Mouse (Mus musculus): ENCODE data around the gene Flvcr1.
"Not testable (repeated sequence)": the region's sequence is repeated elsewhere in the genome, so short reads cannot be mapped to it uniquely, and the experiment has no call there.

Gene Flvcr1

DNA sequence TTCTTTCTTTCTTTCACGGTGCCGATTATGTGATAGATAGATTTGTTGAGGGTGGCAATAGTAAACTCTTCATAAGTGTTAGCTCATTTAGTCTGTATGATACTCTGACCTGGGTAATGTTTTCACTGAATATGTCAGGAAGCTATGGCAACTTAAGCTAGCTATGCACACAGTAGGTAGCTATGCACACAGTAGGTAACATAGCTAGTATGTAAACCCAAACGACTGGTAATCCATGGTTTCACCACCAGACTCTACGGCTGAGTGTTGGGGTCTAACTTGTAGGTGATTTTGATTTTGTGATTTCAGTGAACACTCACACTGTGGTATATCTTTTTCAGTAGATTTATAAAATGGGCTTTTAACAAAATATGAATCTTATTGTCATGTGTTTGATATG lies 12.0 kb upstream of the Flvcr1 start:
- no peak for DNase-seq

DNA sequence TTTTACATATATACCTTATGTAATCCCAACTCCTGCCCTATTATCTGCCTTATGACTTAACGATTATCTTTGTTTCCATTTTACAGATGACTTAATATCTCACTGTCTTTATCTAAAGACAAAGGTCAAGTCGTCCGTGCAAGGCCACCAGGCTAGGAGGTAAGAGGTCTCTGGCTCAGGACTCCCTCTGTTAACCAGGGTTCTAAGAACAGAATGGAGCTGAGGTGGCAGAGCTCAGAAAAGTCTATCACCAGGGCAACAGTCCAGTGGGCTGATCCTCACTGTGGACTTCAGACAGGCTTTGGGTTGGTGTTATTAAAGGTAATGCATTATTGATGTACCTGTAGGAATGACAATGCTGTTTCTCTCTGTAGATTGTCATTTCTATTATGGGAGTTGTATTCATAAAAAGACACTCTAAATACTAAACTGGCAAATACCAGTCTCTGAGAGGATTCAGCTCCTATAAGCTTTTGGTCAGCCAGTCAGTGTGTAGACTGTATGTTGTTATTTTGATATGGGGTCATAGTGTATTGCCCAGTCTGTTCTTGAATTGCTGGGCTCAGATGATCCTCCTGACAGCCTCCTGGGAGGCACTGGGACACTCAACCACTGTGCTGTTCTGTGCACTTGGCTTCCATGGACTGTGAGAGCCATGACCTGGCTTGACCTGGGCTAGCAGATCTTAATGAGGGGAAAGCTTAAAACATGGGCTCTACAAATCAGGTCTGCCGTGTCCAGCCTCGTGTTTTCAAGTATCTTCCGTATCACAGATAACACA lies 10.8 kb upstream of the Flvcr1 start, which contains the start of gene Spata45:
Spata45 (plus strand) TSS at position 86 of the 781 bp plus-strand sequence.
- DNase-seq = no peak

DNA sequence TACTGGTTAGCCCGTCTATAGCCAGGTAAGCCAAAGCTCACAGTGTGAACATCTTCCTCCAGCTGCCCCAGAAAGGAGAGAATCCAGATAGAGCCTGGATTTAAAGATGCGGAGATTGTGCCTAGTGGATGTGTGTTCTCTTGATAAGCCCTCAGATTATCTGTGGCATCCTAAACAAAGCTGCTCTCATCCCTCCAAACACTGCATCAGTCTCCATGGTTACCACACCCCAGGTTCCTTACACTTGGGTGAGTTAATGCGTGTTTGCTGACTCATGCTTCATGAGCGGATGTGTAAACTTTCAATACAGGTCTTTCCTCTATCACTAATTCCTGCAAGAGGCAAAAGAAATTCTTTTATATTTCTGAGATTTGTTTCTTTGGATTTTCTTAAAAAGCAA lies 9.7 kb upstream of the Flvcr1 start:
- no peak for DNase-seq

DNA sequence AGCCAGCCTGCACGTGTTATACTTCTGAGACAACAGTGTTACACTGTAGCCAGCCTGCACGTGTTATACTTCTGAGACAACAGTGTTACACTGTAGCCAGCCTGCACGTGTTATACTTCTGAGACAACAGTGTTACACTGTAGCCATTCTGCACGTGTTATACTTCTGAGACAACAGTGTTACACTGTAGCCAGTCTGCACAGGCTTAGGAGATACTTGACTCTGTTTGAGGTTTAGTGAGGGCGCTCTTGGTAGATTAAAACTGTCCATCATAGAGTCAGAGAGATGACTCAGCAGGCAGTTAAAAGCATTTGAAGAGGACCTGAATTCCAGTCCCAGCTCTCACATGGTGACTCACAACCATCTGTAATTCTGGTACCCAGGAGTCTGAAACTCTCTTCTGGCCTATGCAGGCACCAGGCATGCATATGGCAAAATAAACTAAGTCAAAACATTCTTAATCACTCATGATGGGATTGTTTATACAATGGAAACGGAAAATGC lies 5.0 kb upstream of the Flvcr1 start:
- DNase-seq = not testable (repeated sequence)

DNA sequence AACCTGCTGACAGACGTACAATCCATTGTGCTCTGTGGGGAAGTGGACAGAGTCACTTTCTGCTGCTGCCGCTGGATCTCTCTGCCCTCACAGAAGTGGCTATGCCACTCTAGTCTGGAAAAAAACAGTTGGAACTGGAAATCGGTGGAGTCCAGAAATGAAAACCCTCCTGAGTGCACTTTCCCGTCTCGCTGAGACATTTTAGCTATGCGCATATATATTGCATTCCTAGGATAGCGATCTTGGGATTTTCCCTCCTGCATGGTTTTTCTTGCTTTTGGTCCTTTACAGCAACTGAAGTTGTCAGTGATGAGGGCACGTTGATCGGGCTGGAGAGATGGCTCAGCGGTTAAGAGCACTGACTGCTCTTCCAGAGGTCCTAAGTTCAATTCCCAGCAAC lies 4.2 kb upstream of the Flvcr1 start:
- no peak for DNase-seq

DNA sequence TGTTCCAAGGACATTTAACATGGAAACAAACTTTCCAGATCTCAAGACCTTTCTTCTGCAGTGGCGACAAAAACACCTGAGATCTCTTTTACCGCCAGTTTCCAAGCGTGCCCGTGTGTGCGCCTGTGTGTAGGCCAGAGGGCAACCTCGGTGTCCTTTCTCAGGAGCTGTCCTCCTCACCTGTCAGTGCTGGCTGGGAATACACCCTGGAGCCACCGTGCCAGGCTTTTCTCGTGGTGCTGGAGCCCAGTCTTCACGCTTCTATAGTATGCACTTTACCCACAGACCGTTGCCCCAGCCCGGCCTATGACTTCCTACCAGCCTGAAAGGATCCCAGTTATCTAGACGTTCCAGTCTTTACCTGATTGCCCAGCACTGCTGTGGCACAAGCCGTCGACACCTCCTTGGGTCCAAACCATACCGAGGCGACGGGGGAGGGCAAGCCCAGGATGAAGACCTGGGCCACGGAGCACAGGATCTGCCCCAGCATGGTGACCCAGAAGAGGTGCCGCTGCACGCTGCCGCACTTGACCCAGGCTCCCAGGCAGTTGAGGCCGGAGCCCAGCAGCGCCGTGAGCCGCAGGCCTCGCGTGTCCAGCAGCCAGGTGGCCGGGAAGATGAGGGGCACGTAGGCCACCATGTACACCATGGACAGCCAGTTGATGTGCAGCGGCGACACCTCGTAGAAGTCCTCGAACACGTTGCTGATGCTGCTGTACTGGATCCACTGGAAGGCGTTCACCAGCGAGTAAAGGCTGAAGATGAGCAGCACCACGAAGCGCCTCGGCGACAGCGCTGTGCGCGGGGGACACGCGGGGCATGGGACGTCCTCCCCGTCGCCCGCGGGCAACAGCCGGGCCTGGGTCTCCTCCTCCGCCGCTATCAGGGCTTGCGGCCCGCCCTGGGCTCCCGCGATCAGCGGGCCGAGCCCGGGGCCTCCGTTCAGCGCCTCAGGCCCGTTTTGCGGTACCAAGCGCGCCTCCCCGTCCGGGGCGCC lies 644 bp downstream of the Flvcr1 start:
- peak in 1 of 2 experiments; percentile 31 for DNase-seq

DNA sequence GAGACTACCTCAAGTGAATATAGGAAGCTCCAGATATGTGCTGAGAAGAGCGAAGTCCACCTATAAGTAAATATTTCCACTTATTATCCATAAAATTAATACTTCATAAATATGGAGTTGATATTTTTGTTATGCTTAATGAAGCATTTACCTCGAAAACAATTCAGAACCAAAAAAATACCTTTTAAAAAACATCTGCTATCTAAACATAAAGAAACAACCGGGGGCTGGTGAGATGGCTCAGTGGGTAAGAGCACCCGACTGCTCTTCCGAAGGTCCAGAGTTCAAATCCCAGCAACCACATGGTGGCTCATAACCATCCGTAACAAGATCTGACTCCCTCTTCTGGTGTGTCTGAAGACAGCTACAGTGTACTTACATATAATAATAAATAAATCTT lies 2.2 kb downstream of the Flvcr1 start:
- not testable (repeated sequence) for DNase-seq

DNA sequence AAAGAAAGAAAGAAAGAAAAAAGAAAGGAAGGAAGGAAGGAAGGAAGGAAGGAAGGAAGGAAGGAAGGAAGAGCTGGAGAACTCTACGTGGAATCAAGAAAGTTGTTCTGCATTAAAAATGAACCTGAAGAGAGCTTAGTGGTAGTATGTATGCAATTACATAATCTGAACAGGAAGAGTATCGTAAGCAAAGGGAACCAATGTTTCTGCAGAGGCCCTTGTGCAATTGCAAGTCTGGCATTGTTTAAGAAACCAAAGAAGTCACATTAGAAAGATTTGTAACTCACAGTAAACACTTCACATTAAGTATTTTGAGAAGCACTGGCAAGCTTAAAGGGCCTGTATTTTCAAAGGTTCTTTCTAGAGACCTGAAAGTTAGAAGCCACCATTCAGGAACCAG lies 2.8 kb downstream of the Flvcr1 start:
- no peak for DNase-seq

DNA sequence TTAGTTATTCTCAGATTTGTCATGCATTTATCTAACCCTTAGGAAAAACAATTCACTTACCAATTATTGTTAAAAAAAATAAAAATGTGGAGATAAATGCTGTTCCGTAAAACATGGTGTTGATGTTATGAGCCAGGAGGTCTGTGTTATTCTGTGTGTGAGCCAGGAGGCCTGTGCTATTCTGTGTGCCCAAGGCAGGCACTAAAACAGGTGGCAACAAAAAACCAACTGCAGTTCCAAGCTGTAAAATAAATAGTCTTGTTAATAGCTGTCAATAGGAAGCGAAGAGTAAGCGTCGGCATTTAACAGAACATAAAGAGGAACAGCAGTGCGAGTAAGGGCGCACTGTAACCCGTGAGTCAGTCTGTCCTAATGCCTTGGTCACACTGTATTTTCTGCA lies 4.9 kb downstream of the Flvcr1 start:
- DNase-seq = no peak

DNA sequence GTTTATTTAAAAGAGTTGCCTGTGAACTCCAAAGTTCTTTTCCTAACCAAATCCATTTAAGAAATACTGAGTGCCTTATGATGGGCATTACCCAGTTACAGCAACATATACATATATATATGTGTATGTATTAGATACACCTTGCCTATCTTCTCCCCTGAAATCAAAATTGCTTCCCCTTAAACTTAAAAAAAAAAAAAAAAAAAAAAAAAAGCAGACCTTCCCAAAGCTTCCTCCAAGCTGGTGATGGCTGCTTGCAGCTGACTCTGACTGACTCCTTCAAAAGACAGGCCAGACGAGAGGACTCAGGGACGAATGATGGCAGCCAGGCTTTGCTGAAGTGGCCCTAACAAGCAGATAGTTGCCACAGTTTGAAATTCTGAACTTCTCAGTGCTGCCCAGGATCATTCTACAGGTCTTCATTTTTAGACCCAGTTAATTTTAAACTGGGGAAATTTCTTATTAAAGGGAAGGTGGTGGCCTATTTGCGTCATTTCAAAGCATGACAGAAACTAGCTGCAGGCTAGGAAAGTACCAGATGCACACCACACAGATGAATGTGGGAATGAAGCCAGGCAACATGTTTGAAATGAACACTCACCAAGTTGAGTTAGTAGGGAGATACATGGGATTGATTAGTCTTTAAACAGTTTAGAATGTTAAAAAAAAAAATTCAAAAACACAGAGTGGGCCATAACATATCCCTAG lies 5.6 kb downstream of the Flvcr1 start:
- DNase-seq = no peak

DNA sequence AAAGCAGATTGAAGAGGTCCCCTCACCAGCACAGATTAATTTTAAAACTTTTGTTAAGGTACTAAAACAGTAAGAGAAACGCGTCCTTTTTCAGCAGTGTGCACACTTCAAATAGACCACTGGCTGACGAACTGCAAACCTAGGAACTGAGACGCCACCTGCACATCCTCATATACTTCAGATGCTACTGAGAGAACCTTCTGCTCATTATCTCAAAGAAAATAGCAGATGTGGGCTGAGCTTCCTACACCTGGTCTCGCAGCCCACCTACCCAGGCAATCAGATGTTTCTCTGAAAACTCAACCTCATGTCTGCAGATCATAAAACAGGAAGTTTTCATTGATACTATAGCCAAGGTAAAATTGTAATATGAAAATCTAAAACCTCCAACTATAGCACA lies 6.2 kb downstream of the Flvcr1 start:
- peak in 1 of 2 experiments; percentile 28 for DNase-seq

DNA sequence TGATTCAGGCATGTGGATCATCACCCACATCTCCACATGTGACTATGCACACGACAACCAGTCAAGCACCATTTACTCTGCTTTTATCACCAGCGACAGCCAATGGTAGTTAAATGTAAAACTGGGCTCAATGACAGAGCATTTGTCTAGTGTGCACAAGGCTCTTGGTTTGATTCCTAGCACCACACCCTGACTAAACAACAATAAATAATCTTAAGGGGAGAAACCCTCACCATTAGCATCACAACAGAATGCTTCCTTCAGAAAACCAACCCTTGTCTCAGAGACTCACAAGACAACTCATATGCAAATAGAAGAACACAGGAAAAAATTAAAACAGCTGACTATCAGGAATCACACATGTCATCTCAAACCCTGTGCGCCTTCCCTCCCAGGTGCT lies 11.7 kb downstream of the Flvcr1 start:
- no peak for DNase-seq

DNA sequence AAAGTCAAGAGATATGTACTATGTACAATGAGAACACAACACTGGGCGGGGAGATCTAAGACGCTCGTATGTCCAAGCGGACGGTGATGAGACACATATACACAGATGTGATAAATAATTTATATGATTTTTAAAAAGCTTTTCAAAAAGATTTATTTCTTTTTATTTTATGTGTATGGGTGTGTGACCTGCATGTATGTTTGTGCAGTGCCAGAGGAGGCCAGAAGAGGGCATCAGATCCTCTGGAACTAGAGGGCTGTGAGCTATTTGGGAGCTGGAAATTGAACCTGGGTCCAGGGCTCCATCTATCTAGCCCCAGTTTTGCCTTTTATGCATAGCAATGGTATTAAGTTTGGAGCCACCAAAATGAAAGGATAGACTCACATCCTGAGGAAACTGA lies 17.3 kb downstream of the Flvcr1 start:
- DNase-seq = no peak

DNA sequence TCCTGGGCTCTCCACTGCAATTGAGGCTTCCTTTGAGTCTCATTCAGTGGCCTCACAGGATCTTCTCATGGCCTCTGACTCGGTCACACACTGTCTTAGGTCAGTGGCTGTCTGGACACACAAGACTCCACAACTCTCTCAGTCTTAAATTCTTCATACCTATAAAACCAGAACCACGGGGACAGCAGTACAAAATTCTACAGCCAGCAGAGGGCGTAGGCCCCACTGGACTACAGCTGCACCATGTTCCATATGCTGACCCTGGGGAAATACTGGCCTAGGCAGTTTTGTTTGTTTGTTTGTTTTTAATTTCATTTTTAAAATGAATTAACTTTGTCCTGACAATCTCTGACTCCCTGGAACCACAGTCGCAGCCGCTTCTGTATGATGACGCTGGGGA lies 23.8 kb downstream of the Flvcr1 start:
- DNase-seq = no peak

DNA sequence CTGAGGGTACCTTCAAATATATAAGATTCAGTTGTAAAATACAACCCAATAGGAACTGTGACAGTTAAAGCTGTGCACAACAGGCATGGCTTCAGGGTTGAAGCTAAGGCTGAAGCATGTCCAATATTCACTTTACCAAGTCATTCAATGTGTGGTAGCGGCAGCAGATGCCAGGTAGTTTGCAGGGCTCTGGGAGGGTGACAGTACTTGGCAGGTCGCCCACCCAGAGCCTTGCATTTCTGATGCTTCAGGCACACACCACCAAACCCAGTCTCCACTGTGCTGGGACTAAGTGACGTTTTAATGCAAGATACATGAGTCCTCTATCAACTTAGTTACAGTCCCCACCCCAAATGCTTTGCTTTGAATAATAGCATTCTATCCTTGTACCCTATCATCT lies 25.3 kb downstream of the Flvcr1 start:
- no peak for DNase-seq

DNA sequence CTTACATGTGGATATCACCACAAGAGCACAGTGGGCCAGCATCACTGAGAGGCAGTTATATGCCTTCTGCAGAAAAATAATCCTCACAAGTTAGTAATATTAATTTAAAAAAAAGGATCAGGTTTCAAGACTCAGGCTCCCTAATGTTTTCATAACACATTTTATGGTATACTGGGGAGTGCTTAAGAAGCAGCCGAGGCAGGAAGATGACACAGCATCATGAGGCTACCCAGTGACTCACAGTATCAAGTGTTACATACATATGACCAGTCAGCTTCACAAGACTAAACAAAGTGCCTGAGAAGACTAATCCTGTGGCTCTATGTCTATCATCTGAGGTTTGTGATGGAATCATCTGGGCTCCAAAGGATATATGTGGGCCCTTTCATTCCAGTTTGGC lies 27.9 kb downstream of the Flvcr1 start:
- DNase-seq = no peak

DNA sequence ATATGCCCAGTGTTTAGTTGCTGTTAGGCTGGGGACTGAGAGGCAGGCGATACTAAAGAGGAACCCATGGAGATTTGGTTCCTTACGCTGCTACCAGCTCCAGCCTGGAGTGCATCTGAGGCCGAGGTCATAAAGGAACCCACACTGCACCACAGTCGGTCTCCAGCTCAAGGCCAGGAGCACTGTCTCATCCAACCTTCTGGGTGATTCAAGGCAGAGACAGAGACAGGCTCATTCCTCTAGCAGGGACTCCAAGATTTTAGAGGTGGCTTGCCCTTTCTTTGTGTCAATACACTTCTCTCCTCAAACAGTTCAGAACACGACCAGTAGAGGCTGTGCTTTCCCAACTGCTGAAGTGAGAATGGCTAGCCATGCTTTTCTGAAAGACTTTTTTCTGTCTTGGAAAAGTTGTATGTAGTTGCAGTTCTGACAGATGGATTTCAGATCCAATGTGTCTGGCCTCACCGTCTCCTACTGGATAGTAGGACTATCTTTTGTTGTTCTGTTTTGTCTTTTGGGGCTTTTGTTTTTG lies 29.5 kb downstream of the Flvcr1 start:
- no peak for DNase-seq

DNA sequence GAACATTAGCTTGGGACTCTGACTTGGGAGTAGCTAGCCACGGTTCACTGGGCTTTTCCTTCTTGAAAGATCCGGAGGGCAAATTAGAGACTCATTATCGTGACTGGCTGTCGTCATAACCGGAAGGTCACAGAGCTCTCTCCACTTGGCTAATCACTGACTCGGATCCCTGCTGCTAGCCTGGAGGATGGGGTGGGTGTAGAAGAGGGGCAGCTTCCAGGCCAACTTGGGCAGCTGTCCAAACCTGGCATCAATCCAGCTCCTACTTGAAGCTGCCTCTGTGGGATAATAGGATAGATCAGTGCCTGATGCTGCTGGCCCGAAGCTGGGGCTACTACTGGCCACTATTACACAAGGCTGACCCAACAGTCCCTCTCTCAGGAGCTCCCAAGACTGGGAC lies 30.4 kb downstream of the Flvcr1 start:
- no peak for DNase-seq

DNA sequence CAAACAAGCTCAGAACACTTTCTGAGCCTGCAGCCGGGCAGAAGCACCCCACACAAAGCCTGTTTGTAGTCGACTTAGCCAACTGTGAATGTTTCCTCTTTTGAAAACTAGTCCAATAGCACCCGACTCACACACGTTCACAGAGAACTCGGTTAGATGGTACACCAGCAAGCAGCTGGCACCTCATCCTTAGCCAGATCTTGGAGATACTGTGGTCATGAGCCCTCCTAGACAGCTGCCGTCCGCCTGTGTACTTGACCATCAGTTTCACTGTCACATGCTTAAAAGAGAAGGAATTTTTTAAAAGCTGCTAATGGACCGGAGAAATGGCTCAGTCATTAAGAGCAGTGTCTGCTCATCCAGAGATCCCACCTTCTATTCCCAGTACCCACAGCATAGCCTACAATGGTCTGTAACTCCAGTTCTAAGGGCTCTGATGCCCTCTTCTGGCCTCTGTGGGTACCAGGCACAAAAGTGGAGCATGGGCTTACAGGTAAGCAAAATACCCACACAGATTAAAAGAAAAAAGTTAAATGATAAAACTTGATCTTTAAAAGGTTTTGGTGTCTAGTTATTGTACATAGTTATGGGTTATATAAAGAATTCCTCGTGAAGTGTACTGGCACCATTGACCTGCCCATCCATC lies 36.4 kb downstream of the Flvcr1 start:
- DNase-seq = no peak

DNA sequence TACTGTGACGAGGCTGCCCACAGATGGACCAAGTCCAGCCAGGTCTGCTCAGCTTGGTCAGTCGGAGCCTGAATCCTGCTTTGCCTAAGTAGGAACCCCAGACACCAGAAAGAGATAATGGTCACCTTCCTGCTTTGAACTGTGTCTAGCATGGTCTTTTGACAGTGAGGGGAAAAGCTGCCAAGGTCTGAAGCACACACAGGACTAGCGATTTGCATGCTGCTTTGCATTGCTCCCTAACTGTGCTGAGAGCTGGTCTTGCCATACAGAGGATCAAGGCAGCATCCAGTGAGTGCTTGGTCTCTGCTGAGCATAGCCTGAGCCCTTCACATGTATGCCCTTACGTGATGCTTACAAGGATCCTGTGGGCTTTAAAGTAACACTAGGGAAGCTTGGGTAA lies 44.5 kb downstream of the Flvcr1 start:
- no peak for DNase-seq

DNA sequence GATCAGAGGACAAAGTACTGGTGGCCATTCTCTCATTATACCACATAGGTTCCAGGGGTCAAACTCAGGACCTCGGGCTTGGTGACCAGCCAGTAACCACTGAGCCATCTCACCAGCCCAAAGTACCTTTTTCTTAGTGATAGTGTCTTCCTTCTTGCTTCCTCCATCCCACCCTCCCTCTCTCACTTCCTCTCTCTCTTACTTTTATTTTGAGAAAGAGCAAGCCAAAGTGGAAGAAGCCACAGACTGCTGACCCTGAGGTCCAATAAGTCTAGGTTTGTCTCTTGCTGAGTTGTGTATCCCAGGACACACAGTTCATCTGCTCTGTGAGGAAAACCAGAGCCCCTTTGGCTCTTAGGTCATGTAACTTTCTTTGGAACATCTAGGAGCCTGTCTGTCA lies 45.5 kb downstream of the Flvcr1 start:
- no peak for DNase-seq

DNA sequence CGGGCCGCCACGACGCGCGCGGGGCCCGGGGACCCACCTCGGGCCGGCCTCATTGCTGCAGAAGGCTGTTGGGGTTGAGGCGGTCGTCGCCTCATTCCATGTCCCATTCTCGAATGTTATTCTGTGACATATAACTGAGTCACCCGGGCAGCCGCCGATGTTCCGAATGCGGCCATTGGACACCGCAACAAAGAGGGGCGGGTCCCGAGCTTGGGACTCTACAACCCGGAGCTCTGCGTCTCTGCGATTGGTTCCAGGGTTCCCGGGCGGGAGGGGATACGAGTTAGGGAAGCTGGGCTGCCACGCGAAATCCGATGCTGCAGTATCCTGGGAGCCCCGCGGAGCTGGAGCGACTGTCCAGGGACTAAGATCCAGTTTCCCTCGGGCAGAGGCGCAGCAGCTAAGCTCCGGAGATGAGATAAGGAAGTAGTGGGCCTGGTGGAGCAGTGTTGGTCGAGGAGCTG lies 46.8 kb downstream of the Flvcr1 start, which contains the start of gene Vash2:
Vash2 (minus strand) TSS at position 197 of the 464 bp plus-strand sequence.
- peak; percentile 13 to 18 for DNase-seq
